Mouse (Mus musculus) kidney, adult 2 months (tissue): ENCODE data around the gene Pcgf2.

ENCODE experiments used
- CTCF ChIP-seq: fragments of 200-500 bp; conservative IDR thresholded peaks from 2 replicates; pipeline ENCODE4 v1.5.1; 2011; ENCODE audit warnings: low read depth, mild to moderate bottlenecking, control low read depth, low read length, moderate library complexity, mixed read lengths; ENCODE audit not compliant: insufficient read depth, insufficient read length
- POLR2A ChIP-seq: fragments of 200-500 bp; IDR thresholded peaks from one replicate; pipeline ENCODE4 v1.6.1; 2011; ENCODE audit warnings: low read depth, low read length, control low read depth

- TF ChIP-seq CTCF (no peak), POLR2A (no peak)
Measured at GRCm38 (mm10) chr11:97697891-97698529, 2.3 kb downstream of the Pcgf2 start.
